Comparison of ENCODE assay signal across 8 mouse cellular contexts in genomic region chr5:100846599-100846920, GRCm38 (mm10). TPM values are rescaled to one million over a fixed set of nuclear protein-coding genes. Genes with fewer than 3 reads are reported as not detected.
DNase-seq lines count a peak whose midpoint lies in the region; ATAC-seq and TF ChIP-seq lines count a peak whose summit lies in the region.

No protein-coding gene starts in this region.

- H3K27ac ChIP-seq in heart, embryonic 10.5 days = peak overlapping the region; percentile 88
- H3K27ac ChIP-seq in spleen, adult 2 months (ENCODE audit: insufficient read depth, low read length) = peak overlapping the region; percentile 21; the same call in 1 of the 2 replicates
- H3K27ac ChIP-seq in limb, embryonic 15.5 days = 0 out of 2 replicates have a peak overlapping the region, but pooled peaks have one; percentile 33
- peak overlapping the region; percentile 43; the same call in 1 of the 2 replicates for H3K27ac ChIP-seq in stomach, embryonic 16.5 days (ENCODE audit: low read length)

- peak overlapping the region; percentile 98 for H3K4me2 ChIP-seq in limb, embryonic 15.5 days
- peak overlapping the region; percentile 60 for H3K4me2 ChIP-seq in stomach, embryonic 16.5 days (ENCODE audit: low read depth, low read length)

- WGBS in heart, embryonic 10.5 days = 1% methylated on average over 22 of the region's 22 CpGs
- WGBS in spleen, adult 2 months = 1% methylated on average over 22 of the region's 22 CpGs
- 1% methylated on average over 22 of the region's 22 CpGs for WGBS in limb, embryonic 15.5 days
- 1% methylated on average over 22 of the region's 22 CpGs for WGBS in stomach, embryonic 16.5 days

- no peak for DNase-seq in heart, embryonic 10.5 days (ENCODE audit: low spot score)
- no peak for DNase-seq in heart, adult 9 months (ENCODE audit: low spot score in 2 of 2)
- DNase-seq in spleen, adult 2 months (ENCODE audit: low read depth in 1 of 2, low spot score in 2 of 2) = no peak
- DNase-seq in spleen, postnatal 14 days (ENCODE audit: low spot score in 2 of 2) = no peak
- no peak for DNase-seq in layer of hippocampus, adult 8-10 months (ENCODE audit: low spot score in 2 of 2)
- no peak for DNase-seq in frontal cortex, postnatal 36 days (ENCODE audit: low spot score in 2 of 2)

- 0 out of 2 replicates have a peak, but pooled peaks have one; percentile 11 for ATAC-seq in limb, embryonic 15.5 days (ENCODE audit: insufficient number of reproducible peaks, low FRiP score, low TSS enrichment, low read depth)
- ATAC-seq in stomach, embryonic 16.5 days (ENCODE audit: insufficient read depth, low FRiP score) = no peak

- TF ChIP-seq CTCF in spleen, adult 2 months (IDR thresholded peaks at IDR 0.05; ENCODE audit: extremely low read depth, insufficient read depth, insufficient read length, insufficient replicate concordance) = no peak

- peaks cover 8% of the 10 kb centered on the region; the same call in 1 of the 2 replicates for H3K36me3 ChIP-seq in heart, embryonic 10.5 days
- no peaks in the 10 kb centered on the region for H3K36me3 ChIP-seq in spleen, adult 2 months (ENCODE audit: control insufficient read depth, insufficient read depth, low read length)
- no peaks in the 10 kb centered on the region for H3K36me3 ChIP-seq in limb, embryonic 15.5 days
- no peaks in the 10 kb centered on the region for H3K36me3 ChIP-seq in stomach, embryonic 16.5 days (ENCODE audit: control insufficient read depth, insufficient read depth, low read length)

- H3K27me3 ChIP-seq in heart, embryonic 10.5 days (ENCODE audit: insufficient read depth, poor library complexity, severe bottlenecking) = peaks cover 17% of the 10 kb centered on the region
- no peaks in the 10 kb centered on the region for H3K27me3 ChIP-seq in spleen, adult 2 months (ENCODE audit: control insufficient read depth, insufficient read depth, low read length)
- peaks cover 17% of the 10 kb centered on the region for H3K27me3 ChIP-seq in limb, embryonic 15.5 days
- H3K27me3 ChIP-seq in stomach, embryonic 16.5 days (ENCODE audit: control insufficient read depth, insufficient read depth, low read length) = peaks cover 7% of the 10 kb centered on the region

- H3K9me3 ChIP-seq in heart, embryonic 10.5 days = no peaks in the 10 kb centered on the region
- H3K9me3 ChIP-seq in limb, embryonic 15.5 days = no peaks in the 10 kb centered on the region
- peaks cover 8% of the 10 kb centered on the region; the same call in 1 of the 2 replicates for H3K9me3 ChIP-seq in stomach, embryonic 16.5 days (replicated peaks; ENCODE audit: control insufficient read depth, low read length)

- TF ChIP-seq POLR2A in spleen, adult 2 months (IDR thresholded peaks at IDR 0.05; ENCODE audit: low read depth, low read length) = no peak

- peak overlapping the region; percentile 89 for H3K4me3 ChIP-seq in heart, embryonic 10.5 days
- peak overlapping the region; percentile 68 for H3K4me3 ChIP-seq in spleen, adult 2 months (ENCODE audit: extremely low read depth, insufficient read depth, insufficient read length)
- H3K4me3 ChIP-seq in limb, embryonic 15.5 days = peak overlapping the region; percentile 60
- H3K4me3 ChIP-seq in stomach, embryonic 16.5 days (replicated peaks; ENCODE audit: low read length) = peak overlapping the region; percentile 63

- peak overlapping the region; percentile 56 for H3K9ac ChIP-seq in limb, embryonic 15.5 days
- H3K9ac ChIP-seq in stomach, embryonic 16.5 days (ENCODE audit: low read length) = peak overlapping the region; percentile 80

- H3K4me1 ChIP-seq in heart, embryonic 10.5 days = peaks cover 21% of the 10 kb centered on the region; the same call in 1 of the 2 replicates
- H3K4me1 ChIP-seq in spleen, adult 2 months (ENCODE audit: control insufficient read depth, insufficient read depth, insufficient read length) = 0 out of 2 replicates have a peak, but pooled peaks cover 4% of the 10 kb centered on the region
- peaks cover 24% of the 10 kb centered on the region for H3K4me1 ChIP-seq in limb, embryonic 15.5 days
- no peaks in the 10 kb centered on the region for H3K4me1 ChIP-seq in stomach, embryonic 16.5 days (ENCODE audit: control insufficient read depth, insufficient read depth, low read length)

RNA-seq across cellular contexts. Expression of gene Gpat3, which starts 1.0 kb away (rescaled TPM):
- polyA plus RNA-seq in heart, embryonic 10.5 days (2016; fragmentation: Nextera tagmentation; extraction: Ambion mirVana) = 5.3 and 9.3 TPM in 2 replicates
- polyA plus RNA-seq in spleen, adult 2 months (2012; rRNA removed) = 1.1 and 1.4 TPM in 2 replicates
- 2.0 and 2.4 TPM in 2 replicates for polyA plus RNA-seq in limb, embryonic 15.5 days (2015; fragmentation: Nextera tagmentation; extraction: Ambion mirVana)
- polyA plus RNA-seq in stomach, embryonic 16.5 days (2015; fragmentation: Nextera tagmentation; extraction: Ambion mirVana) = 4.4 and 5.0 TPM in 2 replicates
- total RNA-seq in layer of hippocampus, adult 8-10 months (2022) = 1 to 10 TPM; 2.8 to 4.0 (median 4.0) TPM

RNA-seq across cellular contexts. Expression of gene Abraxas1, which starts 25.8 kb away (rescaled TPM):
- 31.7 and 33.2 TPM in 2 replicates for polyA plus RNA-seq in heart, embryonic 10.5 days (2016; fragmentation: Nextera tagmentation; extraction: Ambion mirVana)
- 2.3 and 2.8 TPM in 2 replicates for polyA plus RNA-seq in spleen, adult 2 months (2012; rRNA removed)
- polyA plus RNA-seq in limb, embryonic 15.5 days (2015; fragmentation: Nextera tagmentation; extraction: Ambion mirVana) = 24.7 and 27.4 TPM in 2 replicates
- polyA plus RNA-seq in stomach, embryonic 16.5 days (2015; fragmentation: Nextera tagmentation; extraction: Ambion mirVana) = 25.5 and 28.5 TPM in 2 replicates
- total RNA-seq in layer of hippocampus, adult 8-10 months (2022) = 10 to 100 TPM in 1 of 4 experiments, 1 to 10 TPM in 3; 7.0 to 11.1 (median 8.9) TPM

RNA-seq across cellular contexts. Expression of gene Mrps18c, which starts 48.1 kb away (rescaled TPM):
- 159 and 182 TPM in 2 replicates for polyA plus RNA-seq in heart, embryonic 10.5 days (2016; fragmentation: Nextera tagmentation; extraction: Ambion mirVana)
- 4.6 and 7.0 TPM in 2 replicates for polyA plus RNA-seq in spleen, adult 2 months (2012; rRNA removed)
- polyA plus RNA-seq in limb, embryonic 15.5 days (2015; fragmentation: Nextera tagmentation; extraction: Ambion mirVana) = 126 and 152 TPM in 2 replicates
- 141 and 172 TPM in 2 replicates for polyA plus RNA-seq in stomach, embryonic 16.5 days (2015; fragmentation: Nextera tagmentation; extraction: Ambion mirVana)
- total RNA-seq in layer of hippocampus, adult 8-10 months (2022) = 10 to 100 TPM; 58.2 to 74.5 (median 66.7) TPM

RNA-seq across cellular contexts. Expression of gene Helq, which starts 48.2 kb away (rescaled TPM):
- polyA plus RNA-seq in heart, embryonic 10.5 days (2016; fragmentation: Nextera tagmentation; extraction: Ambion mirVana) = 16.5 and 17.7 TPM in 2 replicates
- polyA plus RNA-seq in spleen, adult 2 months (2012; rRNA removed) = 7.2 and 8.8 TPM in 2 replicates
- 12.1 and 15.2 TPM in 2 replicates for polyA plus RNA-seq in limb, embryonic 15.5 days (2015; fragmentation: Nextera tagmentation; extraction: Ambion mirVana)
- 12.7 and 15.1 TPM in 2 replicates for polyA plus RNA-seq in stomach, embryonic 16.5 days (2015; fragmentation: Nextera tagmentation; extraction: Ambion mirVana)
- 10 to 100 TPM; 13.2 to 22.4 (median 19.5) TPM for total RNA-seq in layer of hippocampus, adult 8-10 months (2022)

Comparison
In these comparisons a context has a peak if more than half of its experiments do, and no peak if none do; other contexts are left out.
1. H3K27ac ChIP-seq: peak in every context shown above with its lines; median percentile 88 in heart, embryonic 10.5 days; 43 in stomach, embryonic 16.5 days; 33 in limb, embryonic 15.5 days; 21 in spleen, adult 2 months.
2. RNA of gene Mrps18c, which starts 48.1 kb away (polyA plus RNA-seq): 159 to 182 TPM in heart, embryonic 10.5 days, 141 to 172 TPM in stomach, embryonic 16.5 days and 126 to 152 TPM in limb, embryonic 15.5 days; 4.6 to 7.0 TPM in spleen, adult 2 months; every median in the first group is over 10 times any median in the second.
3. Peak in every context shown above with its lines, with median percentiles within 50 percentile points of each other: H3K4me3 ChIP-seq.